Mouse (Mus musculus) T-helper 1 cell (primary cell): ENCODE results near the gene Orc1.

Experiments used
- in situ Hi-C: fragments of 300-600 bp; cut with MboI, MseI; formaldehyde crosslinking; loops from one replicate; pipeline ENCODE4 v1.15.1; 2025; ENCODE audit warnings: high pct_unique_total_duplicates

The Orc1 gene

DNA sequence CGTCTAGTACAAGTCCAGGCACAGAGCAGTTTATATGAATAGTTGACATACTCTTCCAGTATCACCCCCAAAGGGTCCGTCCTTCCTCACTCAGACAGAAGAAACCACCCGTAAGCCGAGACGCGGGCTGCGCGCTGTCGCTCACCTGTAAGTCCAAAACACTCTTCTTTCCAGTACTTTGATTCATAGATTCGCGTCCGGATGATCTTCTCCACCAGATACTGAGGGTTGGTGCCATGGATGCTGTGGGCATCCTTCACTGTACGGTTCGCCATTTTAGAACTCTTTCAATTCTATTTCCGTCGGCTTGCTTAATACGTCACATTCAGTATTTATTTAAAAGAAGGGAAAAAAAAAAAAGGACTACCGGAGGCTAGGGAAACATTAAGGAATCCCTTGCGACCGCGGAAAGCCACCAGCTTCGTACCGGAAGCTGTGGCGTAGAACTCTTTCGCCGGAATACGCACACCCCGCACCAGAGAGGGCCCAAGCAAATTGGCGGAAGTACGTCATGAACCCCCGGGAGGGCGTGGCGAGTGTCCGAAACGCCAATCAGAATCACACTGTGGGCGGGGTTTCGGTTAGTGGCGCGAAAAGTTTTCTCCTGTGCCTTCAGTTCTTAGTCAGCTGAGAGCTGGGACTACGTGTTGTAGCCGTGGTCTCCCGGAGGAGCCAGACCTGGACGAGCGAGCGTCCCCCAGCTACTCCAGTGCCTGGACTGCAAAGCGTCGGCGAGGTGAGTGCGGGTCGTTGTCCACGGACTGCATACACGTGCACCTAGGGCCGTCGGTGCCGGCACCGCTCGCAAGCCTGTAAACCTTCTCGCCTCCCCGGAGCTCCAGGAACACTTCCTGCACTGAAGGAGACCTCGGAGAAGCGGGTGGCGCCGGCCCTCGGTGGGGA lies at the start of gene Orc1, which contains the start of gene Prpf38a:
TSS of gene Orc1 (plus strand) at position 584 of the 903 bp plus-strand sequence.
TSS of gene Prpf38a (minus strand) at position 497 of the 903 bp plus-strand sequence.
- in situ Hi-C loops, result no loop called here

DNA sequence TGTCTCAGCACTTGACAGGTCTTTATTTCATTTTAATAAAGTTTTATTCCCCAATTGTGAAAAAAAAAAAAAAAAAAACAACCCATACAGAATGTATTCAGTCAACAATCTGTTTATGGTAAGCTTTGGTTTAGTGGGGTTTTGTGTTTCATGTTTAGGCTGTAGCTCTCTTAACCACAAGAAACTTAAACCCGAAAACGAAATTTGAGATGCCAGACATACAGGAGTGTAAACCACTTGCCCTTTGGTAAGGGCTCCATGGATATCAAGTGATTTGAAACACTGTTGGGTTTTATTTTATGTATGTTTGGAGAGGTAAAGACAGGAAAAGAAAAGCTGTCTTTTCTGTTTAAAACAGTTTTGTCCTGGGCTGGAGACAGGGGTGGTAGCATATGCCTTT lies 39.5 kb upstream of the Orc1 start:
- in situ Hi-C loops, result no loop called here

DNA sequence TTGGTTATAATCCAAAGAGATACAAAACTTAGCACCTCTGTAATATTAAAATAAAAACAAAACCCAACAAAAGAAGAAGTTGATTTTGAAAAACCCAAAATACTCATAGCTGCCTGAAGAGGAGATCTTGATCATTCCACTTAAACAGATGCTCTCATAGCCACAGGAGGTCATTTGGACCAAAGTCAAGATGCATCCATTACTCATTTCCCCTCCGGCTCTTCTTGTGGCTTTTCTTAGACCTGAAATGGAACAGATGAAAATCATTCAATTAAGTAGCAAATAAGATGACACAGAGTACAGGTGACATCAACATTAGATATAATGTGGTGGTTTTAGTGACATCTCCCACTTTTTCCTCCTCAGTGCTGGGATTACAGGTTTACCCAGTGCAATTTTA lies 14.2 kb upstream of the Orc1 start:
- in situ Hi-C loops, result no loop called here

DNA sequence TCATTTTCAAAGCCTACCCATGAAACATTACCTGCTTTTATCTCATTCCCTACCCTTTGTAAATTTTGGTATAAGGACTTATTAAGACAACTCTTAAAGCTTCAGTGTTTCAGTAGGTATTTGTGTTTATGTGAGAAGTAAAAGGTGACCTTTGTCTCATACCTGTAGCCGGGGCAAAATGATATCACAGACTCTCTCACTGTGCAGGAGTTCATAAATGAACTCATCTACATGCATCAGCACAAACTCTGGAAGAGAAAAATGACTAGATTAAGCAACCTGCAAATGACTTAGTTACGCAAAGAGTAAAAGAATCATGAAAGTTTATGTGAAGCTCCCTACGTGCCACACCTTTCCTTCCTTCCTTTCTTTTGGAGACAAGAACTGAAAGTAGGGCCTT lies 6.6 kb upstream of the Orc1 start:
- in situ Hi-C loops, result no loop called here

DNA sequence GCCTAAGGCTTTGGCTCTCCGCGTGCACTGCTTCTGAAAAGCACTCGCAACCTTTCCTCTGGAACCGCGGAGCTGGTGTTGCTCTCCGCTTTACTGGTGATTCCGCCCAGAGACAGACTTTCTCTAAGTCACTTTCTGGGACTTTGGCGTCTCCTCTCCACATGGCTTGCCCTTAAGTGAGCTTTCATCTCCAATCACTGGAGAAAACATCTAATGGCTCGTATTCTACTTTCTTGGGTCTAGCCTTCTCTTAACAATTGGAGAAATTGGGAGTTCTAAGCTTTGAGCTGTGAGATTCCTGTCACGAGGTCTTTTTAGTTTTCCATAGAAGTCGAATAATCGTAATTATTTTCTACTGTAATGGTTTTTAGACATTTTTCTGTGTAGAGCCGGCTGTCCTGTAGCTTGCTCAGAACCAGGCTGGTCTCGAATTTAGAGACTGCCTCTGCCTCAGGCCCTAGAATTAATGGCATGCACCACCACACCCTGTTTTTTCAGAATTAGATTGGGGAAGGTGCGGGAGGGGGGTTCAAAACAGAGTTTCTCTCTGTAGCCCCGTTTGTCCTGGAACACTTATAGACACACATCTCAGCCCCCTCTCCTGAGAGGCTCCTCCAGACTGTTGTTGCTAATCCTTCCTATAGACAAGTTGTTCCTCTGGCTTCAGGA lies 654 bp downstream of the Orc1 start:
- in situ Hi-C loops, result no loop called here

DNA sequence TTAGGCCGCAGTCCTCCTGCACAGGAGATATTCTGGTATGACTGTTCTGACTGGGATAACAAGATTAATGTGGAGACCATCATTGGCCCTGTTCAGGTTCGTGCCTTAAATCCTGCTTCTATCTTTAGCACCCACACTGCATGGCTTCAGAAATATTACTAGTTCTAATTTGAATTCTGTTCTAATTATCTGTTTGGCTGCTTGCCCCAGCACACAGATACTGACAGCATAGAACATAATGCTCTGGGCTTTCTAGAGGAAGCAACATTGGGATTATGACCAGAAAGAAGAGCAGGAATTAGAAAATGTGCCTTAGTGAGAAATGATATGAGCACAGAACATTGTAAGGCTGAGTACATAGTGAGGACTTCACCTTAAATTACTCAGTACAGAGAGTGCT lies 14.2 kb downstream of the Orc1 start:
- in situ Hi-C loops, result no loop called here

DNA sequence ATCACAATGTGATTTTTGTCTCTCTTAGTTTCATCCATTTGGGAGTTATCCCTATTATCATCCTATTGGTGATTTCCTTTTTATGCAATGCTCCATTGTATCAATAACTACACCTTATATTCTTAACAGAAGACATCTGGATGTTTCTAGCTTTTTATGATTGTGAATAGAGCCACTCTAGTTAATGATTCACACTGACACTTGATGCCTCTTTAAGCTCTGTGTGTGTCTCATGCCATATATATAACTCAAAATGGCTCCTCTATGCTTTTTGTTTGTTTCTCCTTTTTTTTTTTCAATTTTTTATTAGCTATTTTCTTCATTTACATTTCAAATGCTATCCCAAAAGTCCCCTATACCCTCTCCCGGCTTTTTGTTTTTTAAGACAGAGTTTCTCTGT lies 16.6 kb downstream of the Orc1 start:
- in situ Hi-C loops, result no loop called here

DNA sequence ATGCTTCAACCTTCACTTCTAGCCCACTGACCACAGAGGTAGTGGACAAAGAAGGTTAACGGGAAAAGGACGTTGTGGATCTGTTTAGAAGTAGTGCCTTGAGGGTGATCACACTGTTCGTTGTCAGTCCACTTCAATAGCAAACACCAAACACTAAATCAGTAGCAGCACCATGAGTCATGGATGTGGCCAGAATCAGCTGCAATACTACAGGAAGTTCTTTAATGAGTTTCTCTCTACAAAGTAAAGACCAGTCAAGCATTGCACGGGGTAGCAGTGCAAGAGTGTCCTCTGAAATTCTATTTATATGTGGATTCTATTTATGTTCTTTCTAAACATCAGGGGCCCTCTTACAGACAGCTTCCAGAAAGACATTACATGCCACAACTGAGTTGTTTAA lies 19.1 kb downstream of the Orc1 start:
- in situ Hi-C loops, result no loop called here

DNA sequence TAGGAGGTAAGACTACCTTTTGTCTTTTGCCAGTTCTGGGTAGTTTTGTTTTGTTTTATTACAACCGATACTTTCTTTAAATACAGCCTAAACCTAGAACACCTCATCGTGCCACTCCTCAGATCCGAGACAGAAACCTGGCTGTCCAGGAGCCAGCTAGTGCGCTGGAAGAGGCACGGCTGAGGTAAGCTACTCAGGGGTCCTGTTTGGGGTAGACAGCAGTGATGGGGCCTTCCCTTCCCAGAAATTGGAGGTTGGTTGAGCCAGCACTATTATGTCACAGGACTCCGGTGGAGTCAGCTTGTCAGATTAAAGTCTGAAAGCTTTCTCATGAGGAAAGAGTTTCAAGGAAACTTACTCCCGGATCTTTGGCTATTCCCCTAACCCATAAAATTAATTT lies 22.6 kb downstream of the Orc1 start:
- in situ Hi-C loops, result no loop called here

DNA sequence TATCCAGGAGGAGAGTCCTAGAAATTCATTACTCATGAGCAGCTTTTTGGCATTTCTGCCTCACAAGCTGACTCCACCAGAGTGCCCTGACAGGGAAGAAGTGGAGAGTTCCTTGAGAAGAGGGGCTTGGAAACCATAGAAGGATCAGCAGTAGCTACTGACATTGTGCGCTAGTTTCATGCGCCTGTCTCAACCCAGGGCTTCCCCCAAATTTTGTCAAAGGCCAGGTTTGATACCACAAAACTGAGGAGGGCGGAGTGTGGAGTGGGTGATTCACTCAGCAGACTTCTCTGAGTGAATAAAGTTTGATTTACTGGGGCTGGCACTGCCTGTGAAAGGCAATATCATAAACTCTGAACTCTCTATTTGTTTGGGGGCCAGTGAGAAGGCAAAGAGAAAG lies 29.4 kb downstream of the Orc1 start:
- in situ Hi-C loops, result no loop called here

DNA sequence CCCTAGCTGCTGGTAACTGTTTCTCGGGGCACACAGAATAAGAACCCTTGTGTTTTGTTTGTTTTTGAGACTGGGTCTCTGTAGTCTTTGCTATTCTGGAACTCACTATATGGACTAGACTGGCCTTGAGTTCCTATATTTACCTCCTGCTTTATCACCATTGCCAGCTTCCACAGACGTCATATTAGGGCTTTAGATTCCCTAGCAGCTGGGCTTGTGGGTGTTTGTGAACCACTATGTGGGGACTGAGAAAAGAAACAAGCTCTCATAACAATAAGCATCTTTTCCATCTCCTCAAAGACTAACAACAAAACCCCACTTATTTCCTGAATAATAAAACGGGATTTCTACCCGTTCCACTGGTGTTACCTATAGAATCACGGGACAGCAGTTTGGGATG lies 31.7 kb downstream of the Orc1 start:
- in situ Hi-C loops, result no loop called here

DNA sequence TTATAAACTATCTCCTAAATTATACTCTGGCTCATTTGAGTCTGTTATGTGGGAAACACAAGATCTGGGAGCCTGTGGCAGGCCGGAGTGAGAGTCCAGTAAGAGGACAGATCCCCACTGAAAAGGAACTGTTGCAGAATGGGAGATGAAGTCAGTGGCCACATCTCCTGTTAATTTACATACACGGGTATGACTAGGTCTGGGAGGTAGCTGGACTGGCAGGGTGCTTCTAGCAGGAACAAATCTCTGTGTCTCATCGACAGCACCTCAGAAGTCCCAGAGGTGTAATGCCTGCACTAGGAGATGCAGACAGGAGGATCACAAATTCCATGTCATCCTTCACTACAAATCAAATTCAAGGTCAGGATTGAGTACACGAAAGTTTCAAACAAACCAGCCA lies 39.4 kb downstream of the Orc1 start:
- in situ Hi-C loops, result no loop called here

DNA sequence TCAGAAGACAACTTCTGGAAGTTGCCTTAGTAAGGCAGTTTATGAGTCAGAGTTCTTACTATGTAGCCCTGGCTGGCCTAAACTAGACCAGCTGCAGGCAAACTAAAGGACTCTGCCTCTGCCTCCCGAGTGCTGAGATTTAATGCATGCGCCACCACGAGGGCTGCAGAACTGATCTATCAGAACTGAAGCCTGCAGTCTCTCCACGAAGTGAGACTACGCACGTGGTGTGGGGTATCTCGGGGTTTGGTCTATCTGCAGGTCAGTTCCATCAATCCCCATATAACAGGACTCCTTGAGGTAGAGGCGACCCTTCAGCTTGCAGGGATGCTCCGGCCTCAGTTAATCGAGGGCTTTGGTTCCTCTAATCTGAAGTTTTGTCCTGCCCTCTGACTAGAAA lies 39.9 kb downstream of the Orc1 start:
- in situ Hi-C loops, result no loop called here

DNA sequence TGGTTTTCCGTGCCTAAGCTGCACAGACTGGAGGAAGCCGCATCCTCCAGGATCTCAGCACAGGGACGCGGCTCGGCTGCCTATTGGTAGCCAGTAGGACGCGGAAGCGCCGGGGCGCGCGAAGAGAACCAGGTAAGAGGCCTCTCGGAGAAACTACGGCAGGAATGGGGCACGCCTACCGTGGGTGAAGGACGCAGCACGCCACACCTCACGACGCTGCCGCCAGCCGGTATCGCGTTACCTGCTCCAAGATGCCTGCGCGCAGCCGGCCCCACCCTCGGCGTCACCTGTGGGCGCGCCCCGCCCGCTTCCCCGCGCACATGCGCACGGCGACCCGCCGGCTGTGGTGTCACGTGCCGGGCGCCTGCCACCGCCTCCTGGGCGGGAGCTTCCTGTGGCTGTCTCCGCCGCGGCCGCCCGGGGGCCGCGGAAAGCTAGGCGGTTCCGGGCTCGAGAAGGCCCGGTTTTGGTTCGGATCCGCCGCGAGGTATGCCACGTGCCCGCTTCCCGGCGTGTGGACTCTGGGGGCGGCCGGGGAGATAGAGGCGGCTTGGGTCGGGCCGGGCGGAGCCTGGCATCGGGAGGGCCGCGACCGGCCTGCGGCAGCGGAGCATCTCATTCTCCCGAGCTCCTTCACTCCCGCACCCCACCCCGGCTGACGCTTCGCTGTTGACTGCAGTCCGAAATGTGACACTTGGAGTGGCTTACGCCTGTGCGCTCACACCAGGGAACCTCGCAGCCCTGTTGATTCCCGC lies 40.5 kb downstream of the Orc1 start, which contains the start of gene Cc2d1b:
TSS of gene Cc2d1b (plus strand) at position 354 of the 755 bp plus-strand sequence.
- in situ Hi-C loops, result no loop called here

DNA sequence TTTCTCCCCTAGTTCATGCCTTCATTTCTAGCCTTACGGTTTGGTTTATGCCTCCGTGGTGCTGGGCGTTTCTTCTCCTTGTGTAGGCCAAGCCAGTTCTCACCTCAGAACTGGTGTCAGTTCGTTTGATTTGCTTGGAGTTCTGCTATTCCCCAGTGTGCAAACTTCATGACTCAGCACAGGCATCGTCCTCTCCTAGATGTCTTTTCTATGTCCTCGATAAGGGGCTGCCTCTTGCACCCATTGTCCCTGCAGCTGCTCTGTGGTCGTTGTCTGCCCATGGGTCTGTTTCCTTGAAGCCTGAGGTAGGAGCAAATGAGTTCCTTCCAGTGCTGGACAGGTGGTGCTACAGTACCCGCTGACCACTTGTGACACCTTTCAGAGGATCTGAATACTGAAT lies 41.3 kb downstream of the Orc1 start:
- in situ Hi-C loops, result no loop called here

DNA sequence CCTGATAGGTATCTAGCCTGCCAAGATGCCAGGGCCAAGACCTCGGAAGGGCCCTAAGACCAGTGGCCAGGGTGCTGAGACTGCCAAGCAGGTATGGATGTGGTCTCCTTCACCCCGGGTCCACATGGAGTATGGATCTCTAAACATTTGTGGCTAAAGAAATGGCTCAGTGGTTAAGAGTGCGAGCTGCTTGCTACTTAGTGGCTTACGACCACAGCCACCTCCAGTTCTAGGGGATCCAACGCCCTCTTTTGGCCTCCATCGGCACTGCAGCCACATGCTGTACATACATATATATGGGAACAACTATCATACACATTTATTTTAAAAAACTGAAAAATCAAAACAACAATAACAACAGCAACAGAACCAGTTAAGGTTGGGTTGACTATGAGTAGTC lies 42.3 kb downstream of the Orc1 start:
- in situ Hi-C loops, result no loop called here

DNA sequence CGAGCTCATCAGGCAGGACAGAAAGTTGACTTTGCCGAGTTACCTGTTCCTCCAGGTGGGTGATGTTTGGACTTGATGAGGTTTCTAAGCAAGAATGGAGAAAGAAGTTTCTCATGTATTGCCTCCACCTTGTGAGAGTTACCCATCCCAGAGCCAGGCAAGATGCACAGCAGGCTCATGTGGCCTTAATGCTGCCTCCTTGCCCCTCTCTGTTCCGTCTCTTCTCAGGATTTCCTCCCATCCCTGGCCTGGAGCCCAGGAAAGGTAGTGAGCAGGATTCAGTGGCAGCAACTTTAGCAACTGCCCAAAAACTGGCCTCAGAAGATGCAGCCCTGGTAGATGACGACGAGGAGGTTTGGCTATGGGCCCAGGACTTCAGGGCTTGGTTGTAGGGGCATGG lies 47.8 kb downstream of the Orc1 start:
- in situ Hi-C loops, result no loop called here

DNA sequence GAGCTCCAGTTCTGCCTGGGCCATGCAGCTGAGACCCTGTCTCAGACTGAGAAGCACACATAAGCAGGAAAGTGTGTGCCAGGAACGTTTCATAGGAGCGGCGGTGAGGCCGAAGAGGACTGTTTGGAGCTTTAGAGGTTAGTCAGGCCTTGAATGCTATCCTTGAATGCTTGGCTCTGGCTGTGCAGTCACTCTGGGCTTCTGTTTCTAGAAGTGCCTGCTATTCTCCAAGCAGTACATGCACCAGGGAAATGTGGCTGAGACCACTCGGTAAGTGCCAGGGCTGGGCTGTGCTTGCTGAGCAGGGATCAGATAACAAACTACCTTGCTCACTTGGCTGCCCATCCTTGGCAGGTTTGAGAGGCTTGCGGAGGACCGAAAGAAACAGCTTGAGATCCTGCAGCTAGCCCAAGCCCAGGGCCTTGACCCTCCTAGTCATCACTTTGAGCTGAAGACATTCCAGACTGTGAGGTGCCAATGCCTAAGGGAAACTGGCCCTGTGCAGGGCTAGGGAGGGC lies 50.2 kb downstream of the Orc1 start:
- in situ Hi-C loops, result no loop called here

DNA sequence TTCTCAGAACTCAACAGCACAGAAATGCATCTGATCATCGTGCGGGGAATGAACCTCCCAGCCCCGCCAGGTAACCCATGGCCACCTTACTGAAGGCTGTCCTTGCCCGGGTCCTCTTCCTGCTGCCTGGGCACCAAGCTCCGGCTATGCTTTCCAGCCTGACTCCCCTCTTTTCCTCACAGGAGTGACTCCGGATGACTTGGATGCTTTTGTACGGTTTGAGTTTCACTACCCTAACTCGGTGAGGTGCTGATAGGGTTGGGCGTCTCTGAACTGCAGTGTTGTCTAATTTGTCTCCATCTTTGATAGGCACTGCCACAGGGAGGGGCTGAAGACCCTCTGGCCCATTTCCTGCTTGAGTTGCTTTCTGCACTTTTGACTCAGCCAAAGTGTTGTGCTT lies 50.9 kb downstream of the Orc1 start:
- in situ Hi-C loops, result loop anchor here (10.0 kb wide), 1 partner anchor 1755 kb away; no protein-coding TSS in a partner anchor

DNA sequence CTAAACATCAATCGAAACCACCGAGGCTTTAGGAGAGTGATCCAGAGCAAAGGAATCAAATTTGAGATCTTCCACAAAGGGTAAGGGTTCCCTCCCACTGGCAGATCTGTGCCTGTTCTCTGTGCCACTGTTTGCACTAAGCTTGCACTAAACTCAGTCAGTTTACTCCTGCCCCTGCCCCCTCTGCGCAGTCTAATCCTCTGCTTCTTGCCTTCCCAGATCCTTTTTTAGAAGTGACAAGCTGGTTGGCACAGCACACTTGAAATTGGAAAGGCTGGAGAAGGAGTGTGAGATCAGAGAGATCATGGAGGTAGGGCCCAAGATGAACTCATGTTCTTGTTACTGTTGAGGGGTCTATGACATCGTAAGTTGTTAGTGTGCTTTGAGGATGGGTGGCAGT lies 52.4 kb downstream of the Orc1 start:
- in situ Hi-C loops, result loop anchor here (10.0 kb wide), 1 partner anchor 1757 kb away; no protein-coding TSS in a partner anchor

DNA sequence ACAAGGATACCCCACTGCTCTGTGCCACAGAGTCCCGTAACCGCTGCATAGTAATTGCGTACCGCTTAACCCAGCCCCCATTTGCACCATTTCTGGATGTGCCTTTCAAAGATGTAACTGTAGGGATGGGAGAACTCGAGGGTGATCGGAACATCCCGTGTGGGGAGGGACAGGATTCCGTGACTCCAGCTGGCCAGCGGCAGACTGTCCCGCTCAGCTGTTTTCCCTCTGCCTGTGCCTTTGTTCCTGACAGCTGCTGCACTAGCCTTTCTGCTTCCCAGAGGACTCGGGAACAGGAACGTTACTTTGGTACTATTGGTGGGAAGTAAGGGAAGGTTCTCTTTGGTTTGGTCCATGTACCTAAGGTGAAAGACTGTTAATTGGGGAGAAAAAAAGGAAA lies 54.5 kb downstream of the Orc1 start:
- in situ Hi-C loops, result loop anchor here (10.0 kb wide), 1 partner anchor 1759 kb away; no protein-coding TSS in a partner anchor

DNA sequence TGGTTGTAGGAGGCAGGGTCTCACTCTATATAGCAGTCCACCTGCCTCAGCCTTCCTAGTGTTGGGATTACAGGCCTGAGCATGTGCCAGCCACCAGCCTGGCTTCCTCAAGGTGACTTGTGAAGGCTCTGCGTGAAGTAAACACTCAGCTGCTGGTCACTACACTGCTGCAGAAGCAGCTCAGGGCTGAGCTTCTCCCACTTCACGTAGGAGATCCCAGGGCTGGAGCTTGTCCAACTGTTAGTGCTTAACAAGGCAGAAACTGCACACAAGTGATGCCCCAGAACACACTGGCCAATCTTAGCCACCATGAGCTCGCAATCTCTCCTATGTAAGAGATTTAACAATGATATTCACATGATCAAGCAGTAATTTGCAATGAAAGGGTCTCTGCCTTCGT lies 55.5 kb downstream of the Orc1 start:
- in situ Hi-C loops, result loop anchor here (10.0 kb wide), 1 partner anchor 1760 kb away; no protein-coding TSS in a partner anchor
